Comparison of ENCODE assay signal across 9 mouse cellular contexts in the genomic region with DNA sequence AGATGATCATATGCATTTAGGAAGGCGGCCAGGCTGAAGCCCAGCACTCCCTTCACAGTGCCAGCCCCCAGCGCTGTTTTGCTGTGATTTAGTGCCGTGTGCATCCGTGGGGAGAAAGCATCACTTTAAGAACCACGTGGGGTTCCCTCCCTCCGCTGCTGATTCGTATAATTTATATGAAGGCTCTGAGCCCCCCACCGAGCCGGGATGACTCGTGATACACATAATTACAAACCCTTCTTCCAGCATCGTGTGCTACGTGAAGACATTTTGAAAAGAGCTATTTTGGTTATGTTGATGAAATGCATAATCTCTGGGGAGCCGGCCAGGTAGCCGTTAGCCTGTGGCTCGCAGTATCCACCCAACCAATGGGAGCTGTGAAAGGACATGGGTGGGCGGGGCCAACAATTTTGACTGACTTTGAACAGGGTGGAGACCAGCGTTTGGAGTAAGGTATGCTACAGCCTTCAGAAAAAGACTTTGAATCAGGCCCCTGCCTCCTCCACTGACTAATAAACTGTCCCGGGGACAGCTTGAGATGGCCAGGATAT.
A peak's percentile ranks its signal among the peaks of the same experiment; 100 is the strongest.
DNase-seq lines count a peak whose midpoint lies in the region; ATAC-seq lines count a peak whose summit lies in the region.
"Had no signal": no experiment of that assay in that cellular context is flagged by ENCODE, and none has a peak within 500 bp of the region (broad histone marks: within the 10 kb centered on the region; RNA-seq: fewer than 3 reads in every experiment).

No protein-coding gene starts in this region.

- H3K9ac ChIP-seq in forebrain, embryonic 15.5 days (replicated peaks) = no peak overlapping the region

- H3K27me3 ChIP-seq in forebrain, embryonic 15.5 days = no peaks in the 10 kb centered on the region

- H3K9me3 ChIP-seq in forebrain, embryonic 15.5 days = no peaks in the 10 kb centered on the region

- peak overlapping the region; percentile 14; the same call in 1 of the 2 replicates for H3K4me3 ChIP-seq in forebrain, embryonic 15.5 days
- H3K4me3 ChIP-seq: myocyte had no signal

- peak; percentile 80 for ATAC-seq in forebrain, embryonic 15.5 days (replicated peaks)
- no peak for ATAC-seq in granulocyte monocyte progenitor cell, adult 5-6 weeks (replicated peaks; ENCODE audit: poor library complexity, severe bottlenecking)

- H3K27ac ChIP-seq in forebrain, embryonic 15.5 days (replicated peaks) = peak overlapping the region; percentile 50

- peak; percentile 65 for DNase-seq in layer of hippocampus, adult 11-12 months (ENCODE audit: low spot score)
- no peak for DNase-seq in layer of hippocampus, adult 9-10 months (ENCODE audit: low spot score)
- DNase-seq in layer of hippocampus, adult 9-11 months = peak; percentile 51
- peak; percentile 74 for DNase-seq in right cerebral cortex, adult 18-20 months
- no peak for DNase-seq in adrenal gland, postnatal 10 days
- DNase-seq in ovary, postnatal 10 days (ENCODE audit: low spot score) = no peak

- H3K4me2 ChIP-seq in forebrain, embryonic 15.5 days (replicated peaks) = peak overlapping the region; percentile 29

- H3K4me1 ChIP-seq in forebrain, embryonic 15.5 days = peaks cover 18% of the 10 kb centered on the region

- no peaks in the 10 kb centered on the region for H3K36me3 ChIP-seq in forebrain, embryonic 15.5 days

- WGBS in forebrain, embryonic 15.5 days = 25% methylated on average over 18 of the region's 18 CpGs

Comparison
In these comparisons a context has a peak if more than half of its experiments do, and no peak if none do; other contexts are left out.
1. DNase-seq: peak in layer of hippocampus, adult 11-12 months (single experiment), layer of hippocampus, adult 9-11 months (single experiment) and right cerebral cortex, adult 18-20 months (single experiment); none in layer of hippocampus, adult 9-10 months (single experiment), adrenal gland, postnatal 10 days (single experiment) and ovary, postnatal 10 days (single experiment).